Mouse (Mus musculus): ENCODE data around the gene Ppm1l.
A peak's percentile ranks its signal among the peaks of the same experiment; 100 is the strongest.

Gene Ppm1l

GRCm38 (mm10) chr3:69598261-69599165, 281.9 kb downstream of the Ppm1l start, which contains the start of gene B3galnt1:
Gene B3galnt1 (minus strand): TSS chr3:69598960.
- DNase-seq (ENCODE audit: low spot score) = peak; percentile 54

- peak; percentile 40 for DNase-seq (ENCODE audit: low spot score)
These were observed 282.5 kb downstream of the Ppm1l start for GRCm38 (mm10) chr3:69599166-69599500.

- DNase-seq (ENCODE audit: low spot score) = no peak
These were observed 290.3 kb downstream of the Ppm1l start for GRCm38 (mm10) chr3:69606923-69607322.

GRCm38 (mm10) chr3:69607468-69607867, 290.8 kb downstream of the Ppm1l start:
- peak; percentile 57 for DNase-seq (ENCODE audit: low spot score)

GRCm38 (mm10) chr3:69607909-69608308, 291.2 kb downstream of the Ppm1l start:
- no peak for DNase-seq (ENCODE audit: low spot score)
